Mouse (Mus musculus) layer of hippocampus, postnatal 10 days (tissue): ENCODE measurements around the gene Sgo2b. TPM values are rescaled to one million over a fixed set of nuclear protein-coding genes. Genes with fewer than 3 reads are reported as not detected.
A peak's percentile ranks its signal among the peaks of the same experiment; 100 is the strongest.
"Not testable (repeated sequence)": the region's sequence is repeated elsewhere in the genome, so short reads cannot be mapped to it uniquely, and the experiment has no call there.

Source experiments
- DNase-seq, 2 experiments: peaks; one replicate each; pipeline ENCODE4 v3.0.0; 2021; ENCODE audit warnings: low spot score in 2 of 2
- long read RNA-seq: library from polyadenylated mRNA; stranded (forward); transcript quantifications from one replicate; pipeline ENCODE4 v2.0.0, GENCODE M21; 2023
- total RNA-seq, 2 experiments: library from RNA; stranded (reverse); gene quantifications; 2 replicates each; pipeline ENCODE4 v1.2.3; 2021

The Sgo2b gene
- total RNA-seq, result not detected
- long read RNA-seq, result 0 reads

DNA sequence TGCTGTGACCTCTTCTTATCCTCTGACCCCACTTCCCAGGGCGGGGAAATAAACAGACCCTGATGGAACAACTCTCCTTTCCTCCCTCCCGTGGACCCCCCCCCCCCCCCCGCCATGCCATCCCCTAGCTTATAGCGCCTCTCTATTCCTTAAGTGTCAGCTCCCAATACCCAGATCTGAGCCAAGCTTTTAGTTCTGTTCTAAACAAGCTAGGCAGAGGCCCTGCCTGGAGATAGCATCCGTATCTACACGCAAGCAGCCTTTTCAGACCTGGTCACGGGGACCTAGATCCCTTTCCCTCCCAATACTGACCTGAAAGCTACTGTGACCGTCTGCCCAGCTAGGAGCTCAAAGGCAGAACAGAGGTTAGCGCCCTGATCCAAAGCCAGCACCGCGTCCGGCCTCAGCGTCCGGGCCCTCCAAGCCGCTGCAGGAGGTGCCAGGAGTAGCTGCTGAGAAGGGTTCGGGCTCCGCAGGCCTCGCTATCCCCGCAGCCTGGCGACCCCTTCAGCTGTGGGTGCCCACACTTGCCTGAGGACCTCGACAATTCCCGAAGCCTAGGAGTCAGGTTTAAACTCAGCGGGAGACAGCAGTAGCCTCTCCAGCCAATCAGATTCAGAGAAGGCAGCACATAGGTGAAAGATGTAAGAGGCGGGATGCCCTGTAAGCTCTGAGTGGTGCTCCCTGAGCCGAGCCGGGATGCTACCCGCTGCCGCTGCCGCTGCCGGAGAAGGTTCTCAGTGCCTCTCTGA is at the start of gene Sgo2b:
Gene Sgo2b (minus strand): TSS at position 623 of the 752 bp plus-strand sequence.
- peak in 1 of 2 experiments; percentile 9 for DNase-seq

DNA sequence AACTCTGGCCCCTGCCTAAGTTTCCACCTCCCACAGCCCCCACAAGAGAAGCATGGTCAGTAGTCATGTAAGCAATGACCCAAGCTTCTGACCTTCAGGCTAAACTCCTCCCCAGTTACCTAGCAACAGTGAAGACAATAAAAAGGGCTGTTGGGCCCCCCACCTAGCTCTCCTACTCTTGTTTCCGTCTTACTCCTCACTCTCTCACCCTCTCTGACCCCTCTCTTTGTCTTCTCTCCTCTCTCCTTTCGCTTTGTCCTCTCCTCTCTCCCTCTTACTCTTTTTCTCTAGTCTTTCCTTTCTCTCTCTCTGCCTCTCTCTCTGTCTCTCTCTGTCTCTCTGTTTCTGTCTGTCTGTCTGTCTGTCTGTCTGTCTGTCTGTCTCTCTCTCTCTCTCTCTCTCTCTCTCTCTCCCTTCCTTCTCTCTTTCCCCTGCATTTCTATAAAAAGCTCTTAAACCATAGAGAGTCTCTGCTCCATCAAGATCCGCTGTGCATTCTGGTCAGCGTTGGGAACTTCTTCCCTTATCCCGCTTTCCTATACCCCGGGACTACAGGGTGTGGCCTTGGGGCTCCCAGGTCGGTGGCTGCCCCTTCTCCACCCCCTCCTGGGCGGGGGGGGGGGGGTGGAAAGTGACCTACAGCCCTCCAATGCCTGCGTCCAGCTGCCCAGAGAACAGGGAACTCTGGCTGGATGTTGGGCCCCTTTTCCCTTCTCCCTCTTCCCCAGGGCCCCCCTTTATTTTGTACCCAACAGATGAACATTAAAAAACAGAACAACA is 18.8 kb upstream of the Sgo2b start:
- not testable (repeated sequence) for DNase-seq

DNA sequence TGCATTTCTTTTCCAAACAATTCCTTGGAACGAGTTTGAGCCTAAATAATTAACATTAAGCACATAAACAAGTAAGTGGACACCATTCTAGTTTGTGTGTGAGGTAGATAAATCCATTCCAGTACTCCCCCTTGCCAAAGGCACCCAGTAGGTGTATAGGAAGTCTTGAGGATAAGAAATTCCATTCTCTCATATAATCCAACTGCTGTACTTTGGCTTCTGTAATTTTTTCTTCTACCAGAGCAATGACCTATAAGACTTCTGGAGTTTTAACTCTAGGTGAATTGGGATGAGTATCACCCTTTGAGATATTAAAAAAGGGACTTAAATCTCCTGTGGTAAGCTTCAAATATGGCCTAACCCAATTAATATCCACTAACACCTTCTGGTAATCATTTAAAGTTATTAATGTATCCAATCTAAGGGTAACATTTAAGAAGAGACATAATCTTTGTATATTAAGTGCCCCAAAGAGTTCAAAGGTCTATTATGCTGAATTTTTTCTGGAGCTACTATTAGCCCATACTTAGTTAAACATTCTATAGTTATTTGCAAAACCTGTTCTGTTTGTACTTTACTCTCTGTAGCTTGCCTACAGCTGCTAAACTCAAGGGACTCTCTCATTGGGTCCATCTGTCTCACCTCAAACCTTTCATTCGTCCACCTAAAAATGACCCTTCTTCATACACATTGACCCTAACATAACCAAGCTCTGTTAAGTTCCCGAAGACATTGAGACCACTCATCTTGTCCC is 9.2 kb upstream of the Sgo2b start:
- no peak for DNase-seq

- not testable (repeated sequence) for DNase-seq
These were observed 1.8 kb upstream of the Sgo2b start for GRCm38 (mm10) chr8:63953802-63954201.

GRCm38 (mm10) chr8:63933171-63933570 is 18.9 kb downstream of the Sgo2b start:
- DNase-seq, result no peak

DNA sequence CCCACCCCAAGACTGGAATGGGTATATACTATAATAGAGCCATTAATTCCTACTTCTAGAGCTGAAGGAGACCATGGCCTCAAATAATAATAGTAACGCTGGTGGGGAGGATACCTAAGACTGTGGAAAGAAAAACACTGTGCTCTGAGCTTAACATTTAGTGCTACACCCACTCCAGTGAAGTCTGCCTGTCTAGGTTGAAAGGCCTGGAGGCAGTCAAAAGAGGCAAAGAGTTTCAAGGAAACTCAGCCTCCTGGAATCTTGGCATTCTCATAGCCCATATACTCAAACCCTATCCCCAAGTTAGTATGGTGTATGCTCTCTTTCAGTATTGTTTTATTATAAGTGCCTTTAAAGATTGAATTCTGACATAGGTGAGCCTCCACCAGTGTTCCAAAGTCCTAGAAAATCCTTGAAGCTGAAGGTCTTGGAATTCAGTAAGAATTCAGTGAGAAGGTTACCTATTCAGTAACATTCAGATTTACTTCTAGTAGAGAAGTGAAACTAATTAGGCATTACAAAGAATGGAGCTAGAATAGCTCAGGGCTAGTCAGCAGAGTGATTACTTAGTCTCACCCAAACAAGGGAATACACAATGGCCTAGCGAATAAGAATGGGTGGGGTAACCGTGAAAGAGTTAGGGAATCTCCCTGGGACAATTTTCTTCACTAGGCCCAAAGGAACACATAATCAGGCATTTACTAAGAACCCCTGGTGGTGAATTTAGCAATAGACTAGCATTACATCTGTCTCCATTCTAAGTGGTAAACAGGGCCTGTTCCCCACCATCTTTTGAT is 22.5 kb downstream of the Sgo2b start:
- no peak for DNase-seq

- DNase-seq, result no peak
These were observed 30.6 kb downstream of the Sgo2b start for GRCm38 (mm10) chr8:63921257-63921960.

DNA sequence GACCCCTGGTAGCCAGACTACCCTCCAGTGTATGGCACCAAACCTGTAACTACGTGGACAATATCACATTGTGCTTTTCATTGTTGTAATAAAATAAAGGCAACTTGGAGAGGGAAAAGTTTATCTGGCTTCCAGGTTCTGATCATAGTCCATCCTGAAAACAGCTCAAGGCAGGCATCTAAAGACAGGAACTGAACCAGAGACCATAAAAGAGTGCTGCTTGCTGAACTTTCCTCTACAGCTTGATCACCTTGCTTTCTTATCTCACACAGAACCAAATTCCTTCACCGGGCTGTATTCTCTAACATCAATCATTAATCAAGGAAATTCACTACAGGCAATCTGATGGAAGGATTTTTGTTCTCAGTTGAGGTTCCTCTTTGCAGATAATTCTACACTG is 57.0 kb downstream of the Sgo2b start:
- DNase-seq, result no peak

DNA sequence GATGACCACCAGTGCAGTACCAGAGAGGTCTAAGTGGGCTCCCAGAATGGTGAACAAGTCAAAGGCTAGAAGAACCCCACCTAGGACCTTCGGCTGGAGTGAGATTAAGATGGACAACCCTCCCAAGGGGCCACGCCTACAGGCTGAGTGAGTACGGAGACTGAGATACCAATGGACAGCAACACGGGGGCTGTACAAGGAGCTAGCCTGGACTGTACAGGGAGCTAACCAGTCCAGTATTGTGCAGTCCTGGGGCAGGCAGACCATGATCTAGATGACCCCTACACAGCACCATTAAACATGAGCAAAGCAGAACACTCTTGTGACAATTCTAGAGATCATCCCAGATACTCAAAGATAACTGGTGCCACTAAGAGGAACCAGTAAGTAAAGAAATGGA is 73.7 kb downstream of the Sgo2b start:
- DNase-seq, result no peak

DNA sequence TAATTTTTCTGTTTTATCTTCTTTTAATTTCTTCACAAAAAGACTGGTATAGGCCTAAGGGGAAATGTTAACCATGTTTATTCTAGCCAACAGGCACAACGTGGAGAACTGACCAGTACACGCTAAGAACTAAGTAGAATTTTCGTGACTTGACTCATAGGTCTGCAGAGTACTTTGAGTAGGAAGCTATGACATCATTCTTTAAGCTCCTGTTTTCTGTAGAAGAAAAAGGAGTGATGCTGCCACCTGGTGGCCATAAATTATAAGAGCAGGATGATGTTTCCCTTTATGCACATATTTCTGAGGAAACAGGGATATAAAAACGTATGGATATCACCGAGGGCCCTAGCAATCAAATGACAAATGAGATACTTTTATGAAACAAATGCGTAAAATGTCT is 74.7 kb downstream of the Sgo2b start:
- peak; percentile 76 to 81 for DNase-seq

DNA sequence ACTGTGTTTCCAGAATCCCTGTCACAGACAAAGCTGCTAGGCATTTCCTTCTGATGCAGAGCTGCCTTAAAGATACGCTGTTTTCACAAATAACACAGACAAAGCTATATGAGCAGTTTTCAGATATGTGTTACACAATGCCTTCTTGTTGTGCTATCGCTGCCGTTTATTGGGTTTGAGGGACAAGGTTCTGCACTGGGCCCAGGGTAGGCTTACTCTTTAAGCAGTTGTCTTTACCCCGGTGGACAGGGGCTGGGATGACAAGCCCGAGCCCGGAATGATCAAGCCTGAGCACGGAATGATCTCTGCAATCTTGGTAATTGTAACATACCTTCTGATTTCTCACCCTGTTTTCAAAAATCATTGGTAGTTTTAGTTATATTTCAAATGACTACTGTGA is 75.1 kb downstream of the Sgo2b start:
- DNase-seq, result no peak
